Mouse (Mus musculus) lung, embryonic 16.5 days (tissue): ENCODE measurements around the gene Wfdc2. TPM values are rescaled to one million over a fixed set of nuclear protein-coding genes. Genes with fewer than 3 reads are reported as not detected.

Source experiments
- ATAC-seq: fragments of 200-750 bp; cut with Nextera tagmentation; 2 replicates; pipeline ENCODE4 v1.8.0; 2017; ENCODE audit warnings: low read depth, mild to moderate bottlenecking, moderate library complexity
- H3K27ac ChIP-seq: fragments of 300-500 bp; sonication (generic); 2 replicates; pipeline ENCODE4 v1.5.1; 2014; ENCODE audit warnings: mild to moderate bottlenecking, control low read depth, low read length
- H3K27me3 ChIP-seq: fragments of 300-500 bp; sonication (generic); 2 replicates; pipeline ENCODE4 v1.6.1; 2014; ENCODE audit warnings: low read depth, low read length, mixed read lengths; ENCODE audit not compliant: control insufficient read depth, insufficient read depth
- H3K36me3 ChIP-seq: fragments of 300-500 bp; sonication (generic); 2 replicates; pipeline ENCODE4 v1.6.1; 2014; ENCODE audit warnings: low read length; ENCODE audit not compliant: control insufficient read depth, insufficient read depth
- H3K4me1 ChIP-seq: fragments of 300-500 bp; sonication (generic); replicated peaks from 2 replicates; pipeline ENCODE4 v1.6.1; 2014; ENCODE audit warnings: low read length, mixed read lengths; ENCODE audit not compliant: control insufficient read depth, insufficient read depth
- H3K4me2 ChIP-seq: fragments of 300-500 bp; sonication (generic); 2 replicates; pipeline ENCODE4 v1.6.1; 2014; ENCODE audit warnings: low read depth, low read length, control low read depth
- H3K4me3 ChIP-seq: fragments of 300-500 bp; sonication (generic); 2 replicates; pipeline ENCODE4 v1.5.1; 2014; ENCODE audit warnings: mild to moderate bottlenecking, low read length, control low read depth
- H3K9ac ChIP-seq: fragments of 300-500 bp; sonication (generic); 2 replicates; pipeline ENCODE4 v1.6.1; 2014; ENCODE audit warnings: low read length, control low read depth
- H3K9me3 ChIP-seq: fragments of 300-500 bp; sonication (generic); 2 replicates; pipeline ENCODE4 v1.6.1; 2016; ENCODE audit warnings: low read length; ENCODE audit not compliant: control insufficient read depth
- WGBS: fragments of 180-500 bp; shearing (Covaris S2); extraction: QIAGEN DNeasy Blood & Tissue Kit; methylation state at CpG from one replicate; pipeline ENCODE4 v1.1.7; 2014; 5-methylcytosine and 5-hydroxymethylcytosine counted together
- polyA plus RNA-seq: library from polyadenylated mRNA; unstranded; fragments of >200 nt; fragmentation: Nextera tagmentation; extraction: Ambion mirVana; gene quantifications from 2 replicates; pipeline ENCODE4 v1.2.1, GENCODE M21; 2015

Gene Wfdc2
- polyA plus RNA-seq, 1 experiment from 2014 or later, result 486 TPM

GRCm38 (mm10) chr2:164542132-164542531, 20.1 kb upstream of the Wfdc2 start:
- H3K4me1 ChIP-seq, result peaks cover 17% of the 10 kb centered on the region
- H3K9ac ChIP-seq, result no peak overlapping the region
- H3K4me2 ChIP-seq, result no peak overlapping the region
- no peaks in the 10 kb centered on the region for H3K9me3 ChIP-seq
- H3K27ac ChIP-seq, result no peak overlapping the region
- H3K27me3 ChIP-seq, result no peaks in the 10 kb centered on the region
- ATAC-seq, result no peak
- no peak overlapping the region for H3K4me3 ChIP-seq
- 53% methylated on average over 5 of the region's 5 CpGs for WGBS
- H3K36me3 ChIP-seq, result no peaks in the 10 kb centered on the region

DNA sequence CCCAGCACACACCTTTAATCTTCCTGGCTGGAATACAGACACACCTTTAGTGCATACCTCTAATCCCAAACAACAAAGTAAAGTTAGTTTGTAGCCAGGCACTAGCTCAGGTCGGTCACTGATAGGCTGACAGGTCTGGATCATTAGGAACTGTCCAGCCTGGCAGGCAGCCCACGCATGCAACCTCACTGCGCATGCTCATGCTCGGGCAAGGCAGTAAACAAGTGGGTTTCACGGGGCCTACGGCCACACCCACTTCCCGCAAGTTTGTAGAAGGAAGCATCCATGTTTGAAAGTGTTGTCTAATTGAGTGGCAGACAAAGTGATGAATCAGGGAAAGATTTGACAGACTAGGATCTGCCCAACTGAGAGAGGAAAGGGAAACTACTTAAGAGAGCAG, 19.6 kb upstream of the Wfdc2 start:
- H3K4me2 ChIP-seq, result no peak overlapping the region
- no peak overlapping the region for H3K9ac ChIP-seq
- no peaks in the 10 kb centered on the region for H3K9me3 ChIP-seq
- peaks cover 17% of the 10 kb centered on the region for H3K4me1 ChIP-seq
- WGBS, result 70% methylated on average over 7 of the region's 7 CpGs
- H3K27me3 ChIP-seq, result no peaks in the 10 kb centered on the region
- no peak overlapping the region for H3K27ac ChIP-seq
- no peaks in the 10 kb centered on the region for H3K36me3 ChIP-seq
- no peak for ATAC-seq
- H3K4me3 ChIP-seq, result no peak overlapping the region

GRCm38 (mm10) chr2:164543745-164544144, 18.5 kb upstream of the Wfdc2 start:
- WGBS, result 65% methylated on average over 2 of the region's 2 CpGs
- Histone ChIP-seq H3K4me3 (no peak overlapping the region), H3K27ac (no peak overlapping the region), H3K36me3 (no peaks in the 10 kb centered on the region), H3K9ac (no peak overlapping the region), H3K27me3 (no peaks in the 10 kb centered on the region), H3K9me3 (no peaks in the 10 kb centered on the region), H3K4me1 (peaks cover 20% of the 10 kb centered on the region), H3K4me2 (no peak overlapping the region)
- ATAC-seq, result no peak

GRCm38 (mm10) chr2:164544454-164545097, 17.6 kb upstream of the Wfdc2 start:
- Histone ChIP-seq H3K9ac (no peak overlapping the region), H3K4me2 (no peak overlapping the region), H3K27me3 (no peaks in the 10 kb centered on the region), H3K27ac (0 out of 2 replicates have a peak overlapping the region, but pooled peaks have one; percentile 20), H3K4me1 (peaks cover 22% of the 10 kb centered on the region), H3K36me3 (no peaks in the 10 kb centered on the region), H3K9me3 (no peaks in the 10 kb centered on the region), H3K4me3 (no peak overlapping the region)
- WGBS, result 30% methylated on average over 5 of the region's 5 CpGs
- peak; percentile 34 for ATAC-seq

DNA sequence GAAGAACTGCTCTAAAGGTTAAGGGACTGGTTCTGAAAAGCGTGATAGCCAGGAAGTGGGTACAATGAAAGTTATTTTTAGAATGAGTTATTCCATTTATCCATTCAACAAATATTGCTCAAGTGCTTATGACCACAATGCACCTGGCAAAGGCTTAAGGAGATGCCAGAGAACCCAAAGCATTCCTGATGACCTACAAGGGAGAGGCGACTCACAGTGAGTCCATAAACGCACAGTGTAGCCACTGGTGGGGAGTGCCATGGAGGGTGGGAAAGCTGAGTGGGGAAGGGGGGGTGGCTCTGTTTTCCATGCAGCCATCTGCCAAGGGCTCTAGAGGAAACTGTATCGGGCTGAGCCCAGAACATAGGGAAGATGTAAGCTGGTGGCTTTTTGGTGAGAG, 12.9 kb upstream of the Wfdc2 start:
- H3K4me2 ChIP-seq, result no peak overlapping the region
- H3K4me1 ChIP-seq, result peaks cover 15% of the 10 kb centered on the region; the same call in 1 of the 2 replicates
- peak; percentile 72; the same call in 1 of the 2 replicates for ATAC-seq
- H3K27ac ChIP-seq, result peak overlapping the region; percentile 72
- 22% methylated on average over 4 of the region's 4 CpGs for WGBS
- no peak overlapping the region for H3K9ac ChIP-seq
- no peaks in the 10 kb centered on the region; the same call in 1 of the 2 replicates for H3K27me3 ChIP-seq
- H3K4me3 ChIP-seq, result no peak overlapping the region
- H3K9me3 ChIP-seq, result no peaks in the 10 kb centered on the region
- H3K36me3 ChIP-seq, result no peaks in the 10 kb centered on the region

GRCm38 (mm10) chr2:164549963-164550894, 12.0 kb upstream of the Wfdc2 start:
- 0 out of 2 replicates have a peak overlapping the region, but pooled peaks have one; percentile 23 for H3K9ac ChIP-seq
- no peak overlapping the region for H3K4me3 ChIP-seq

DNA sequence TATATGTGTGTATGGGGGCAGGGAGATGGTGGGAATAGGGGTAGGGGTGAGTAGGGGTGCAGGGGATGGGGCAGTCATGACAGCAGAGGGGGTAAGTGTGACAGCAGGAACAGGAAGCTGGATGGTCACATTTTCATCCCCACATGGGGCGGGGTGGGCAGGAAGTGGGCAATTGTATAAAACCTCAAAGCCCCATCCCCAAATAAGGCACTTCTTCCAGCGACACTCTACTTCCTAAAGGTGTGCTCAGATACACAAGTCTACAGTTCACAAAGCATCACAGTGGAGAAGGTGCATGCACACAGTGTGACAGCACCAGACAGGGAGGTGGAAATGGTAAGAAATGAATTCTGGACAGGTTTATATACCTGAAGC, 11.3 kb upstream of the Wfdc2 start:
- no peak overlapping the region for H3K27ac ChIP-seq
- H3K9me3 ChIP-seq, result no peaks in the 10 kb centered on the region
- no peak for ATAC-seq
- H3K36me3 ChIP-seq, result no peaks in the 10 kb centered on the region
- H3K27me3 ChIP-seq, result no peaks in the 10 kb centered on the region; the same call in 1 of the 2 replicates
- H3K4me1 ChIP-seq, result peaks cover 12% of the 10 kb centered on the region; the same call in 1 of the 2 replicates
- 63% methylated on average over 2 of the region's 2 CpGs for WGBS
- H3K9ac ChIP-seq, result no peak overlapping the region
- H3K4me3 ChIP-seq, result no peak overlapping the region
- no peak overlapping the region for H3K4me2 ChIP-seq

More at GRCm38 (mm10) chr2:164549963-164550894, 12.0 kb upstream of the Wfdc2 start:
- Histone ChIP-seq H3K4me2 (no peak overlapping the region), H3K27me3 (no peaks in the 10 kb centered on the region; the same call in 1 of the 2 replicates), H3K4me1 (peaks cover 12% of the 10 kb centered on the region; the same call in 1 of the 2 replicates), H3K27ac (no peak overlapping the region; the same call in 1 of the 2 replicates), H3K36me3 (no peaks in the 10 kb centered on the region), H3K9me3 (no peaks in the 10 kb centered on the region)
- 26% methylated on average over 10 of the region's 10 CpGs for WGBS
- no peak for ATAC-seq

GRCm38 (mm10) chr2:164551502-164551901, 10.7 kb upstream of the Wfdc2 start:
- Histone ChIP-seq H3K27me3 (no peaks in the 10 kb centered on the region; the same call in 1 of the 2 replicates), H3K36me3 (no peaks in the 10 kb centered on the region), H3K9me3 (no peaks in the 10 kb centered on the region), H3K9ac (no peak overlapping the region), H3K4me3 (no peak overlapping the region), H3K4me2 (no peak overlapping the region), H3K27ac (no peak overlapping the region), H3K4me1 (peaks cover 12% of the 10 kb centered on the region; the same call in 1 of the 2 replicates)
- no peak for ATAC-seq
- 55% methylated on average over 9 of the region's 9 CpGs for WGBS

DNA sequence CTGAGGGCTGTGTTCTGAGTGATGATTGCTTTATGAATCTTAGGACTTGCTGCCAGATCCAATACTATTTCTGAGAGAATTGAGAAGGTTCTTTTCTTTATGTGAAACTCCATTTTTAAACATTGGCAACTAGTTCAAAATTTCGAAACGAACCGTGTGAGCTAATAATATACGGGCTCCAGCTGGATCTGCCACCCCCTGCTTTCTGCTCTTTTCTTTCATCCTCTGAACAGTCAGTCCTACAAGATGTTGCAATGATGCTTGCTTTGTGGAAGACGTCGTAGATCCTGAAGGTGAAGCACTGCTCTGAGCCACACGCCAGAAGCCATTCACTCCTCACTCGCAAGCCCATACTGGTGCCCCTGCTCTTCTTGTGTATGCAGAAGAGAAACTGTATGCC, 3.8 kb upstream of the Wfdc2 start:
- H3K4me1 ChIP-seq, result peaks cover 12% of the 10 kb centered on the region
- no peak overlapping the region for H3K4me2 ChIP-seq
- no peaks in the 10 kb centered on the region; the same call in 1 of the 2 replicates for H3K27me3 ChIP-seq
- 45% methylated on average over 8 of the region's 8 CpGs for WGBS
- peak overlapping the region; percentile 71 for H3K27ac ChIP-seq
- H3K9me3 ChIP-seq, result no peaks in the 10 kb centered on the region
- no peak for ATAC-seq
- H3K9ac ChIP-seq, result no peak overlapping the region
- no peaks in the 10 kb centered on the region for H3K36me3 ChIP-seq
- H3K4me3 ChIP-seq, result no peak overlapping the region
